Mouse (Mus musculus): ENCODE measurements around the gene Hprt. TPM values are rescaled to one million over a fixed set of nuclear protein-coding genes. Genes with fewer than 3 reads are reported as not detected.

The Hprt gene
- polyA plus RNA-seq, 1 experiment from 2014 or later, result 96.5 TPM

MicroRNAs encoded within 50 kb of the gene (microRNA counts, 519-probe panel; counts per million panel counts)
- microRNA mmu-miR-322, result 6,452 counts per million, percentile 96 among the panel's probes with 10 or more counts
- microRNA mmu-miR-351, result 188 counts per million, percentile 57 among the panel's probes with 10 or more counts
- 188 counts per million, percentile 57 among the panel's probes with 10 or more counts for microRNA mmu-miR-450a-3p
- microRNA mmu-miR-450a-5p, result 4,862 counts per million, percentile 85 among the panel's probes with 10 or more counts
- microRNA mmu-miR-450b-3p, result 188 counts per million, percentile 57 among the panel's probes with 10 or more counts
- 188 counts per million, percentile 57 among the panel's probes with 10 or more counts for microRNA mmu-miR-450b-5p
- microRNA mmu-miR-503, result 2,296 counts per million, percentile 63 among the panel's probes with 10 or more counts
- microRNA mmu-miR-542-3p, result 188 counts per million, percentile 57 among the panel's probes with 10 or more counts
- microRNA mmu-miR-542-5p, result 3,661 counts per million, percentile 73 among the panel's probes with 10 or more counts

Small RNAs within 50 kb of the gene (microRNA-seq; reads per million reads assigned to microRNA genes)
- gene Mir322, result 26,998 reads per million, percentile 98 among the genes with 10 or more reads in this experiment
- 2,508 reads per million, percentile 84 among the genes with 10 or more reads in this experiment for gene Mir351
- gene Mir450-1, result 27.8 reads per million, percentile 33 among the genes with 10 or more reads in this experiment
- gene Mir450-2, result 6.1 reads per million, percentile 15 among the genes with 10 or more reads in this experiment
- 361 reads per million, percentile 64 among the genes with 10 or more reads in this experiment for gene Mir450b
- gene Mir503, result 863 reads per million, percentile 73 among the genes with 10 or more reads in this experiment
- 645 reads per million, percentile 71 among the genes with 10 or more reads in this experiment for gene Mir542

Other genes starting within 250 kb of the Hprt start
- gene Ccdc160, start 196.9 kb upstream of the Hprt start, polyA plus RNA-seq (2016; fragmentation: Nextera tagmentation; extraction: Ambion mirVana), result 5.0 and 5.8 TPM in 2 replicates
- 103 and 104 TPM in 2 replicates for gene Phf6, start 75.9 kb upstream of the Hprt start, polyA plus RNA-seq (2016; fragmentation: Nextera tagmentation; extraction: Ambion mirVana)

All from embryonic facial prominence, embryonic 10.5 days (tissue).